Mouse (Mus musculus): Measurements from ENCODE around the gene Slc17a4. TPM values are rescaled to one million over a fixed set of nuclear protein-coding genes. Genes with fewer than 3 reads are reported as not detected.

Gene Slc17a4
- total and polyA plus RNA-seq, 3 experiments = 0.54 TPM; not detected in 2

DNA sequence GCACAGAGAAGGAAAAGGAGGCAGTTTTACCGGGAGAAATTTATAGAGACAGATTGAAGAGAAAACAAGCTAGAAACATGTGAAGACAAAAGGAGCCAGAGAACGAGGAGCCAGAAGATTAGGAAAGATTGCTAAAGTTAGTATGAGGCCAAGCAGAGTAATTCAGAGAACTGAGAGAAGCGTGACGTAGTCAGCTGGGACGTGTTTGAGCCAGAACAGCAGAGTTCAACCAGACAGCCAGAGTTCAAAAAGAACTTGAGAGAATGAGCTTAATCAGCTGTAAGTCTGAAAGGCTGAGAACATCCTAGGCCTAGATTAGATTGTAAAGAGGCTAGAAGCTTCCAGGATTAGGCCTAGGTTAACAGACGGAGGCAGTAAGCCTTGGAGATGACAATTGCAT is 25.5 kb upstream of the Slc17a4 start:
- no peak overlapping the region for H3K9ac ChIP-seq (ENCODE audit: control insufficient read depth, low read depth, low read length, poor library complexity, severe bottlenecking)
- H3K4me1 ChIP-seq (ENCODE audit: control insufficient read depth in 1 of 2, insufficient read depth in 2 of 2, low read length in 2 of 2) = no peaks in the 10 kb centered on the region
- H3K4me3 ChIP-seq (ENCODE audit: control insufficient read depth in 1 of 2, insufficient read depth in 1 of 2, low read depth in 2 of 2, low read length in 2 of 2) = no peak overlapping the region
- no peak for DNase-seq (ENCODE audit: low read depth, low spot score)
- no peaks in the 10 kb centered on the region for H3K79me2 ChIP-seq (ENCODE audit: control insufficient read depth, insufficient read depth, low read length, poor library complexity)
- TF ChIP-seq E2F4 (IDR thresholded peaks at IDR 0.05; ENCODE audit: borderline replicate concordance, low read depth, low read length) = no peak
- TF ChIP-seq TAL1 (IDR thresholded peaks at IDR 0.05; ENCODE audit: low read length) = no peak
- TF ChIP-seq ELF1 (IDR thresholded peaks at IDR 0.05; ENCODE audit: low read depth, low read length) = no peak
- TF ChIP-seq HCFC1 (IDR thresholded peaks at IDR 0.05; ENCODE audit: low read depth, low read length) = no peak
- TF ChIP-seq POLR2AphosphoS2 (IDR thresholded peaks at IDR 0.05; ENCODE audit: low read length) = no peak
- no peak for TF ChIP-seq TCF12 (IDR thresholded peaks at IDR 0.05; ENCODE audit: low read depth, low read length)
- TF ChIP-seq TBP (IDR thresholded peaks at IDR 0.05; ENCODE audit: low read depth, low read length) = no peak
- no peak for TF ChIP-seq USF2 (IDR thresholded peaks at IDR 0.05; ENCODE audit: borderline replicate concordance in 1 of 2, insufficient read depth in 1 of 2, low read depth in 1 of 2, low read length in 2 of 2)
- TF ChIP-seq POLR2A (IDR thresholded peaks at IDR 0.05; ENCODE audit: control insufficient read depth in 1 of 2, insufficient read depth in 1 of 2, low read depth in 1 of 2, low read length in 2 of 2, poor library complexity in 1 of 2) = no peak
- TF ChIP-seq NRF1 (IDR thresholded peaks at IDR 0.05; ENCODE audit: insufficient read depth, low read depth, low read length, poor library complexity, severe bottlenecking) = no peak
- TF ChIP-seq MXI1 (IDR thresholded peaks at IDR 0.05; ENCODE audit: low read depth, low read length) = no peak
- no peak for TF ChIP-seq ZKSCAN1 (IDR thresholded peaks at IDR 0.05; ENCODE audit: low read depth, low read length)
- no peak overlapping the region for H3K27ac ChIP-seq (ENCODE audit: control insufficient read depth, low read depth, low read length)
- H3K27me3 ChIP-seq (ENCODE audit: control insufficient read depth in 1 of 2, insufficient read depth in 2 of 2, low read length in 2 of 2) = peaks cover 2 to 14% of the 10 kb centered on the region in 2 experiments
- no peaks in the 10 kb centered on the region for H3K36me3 ChIP-seq (ENCODE audit: control insufficient read depth in 1 of 2, insufficient read depth in 2 of 2, low read length in 2 of 2)
- no peaks in the 10 kb centered on the region for H3K9me3 ChIP-seq (replicated peaks; ENCODE audit: insufficient read depth, low read length)

DNA sequence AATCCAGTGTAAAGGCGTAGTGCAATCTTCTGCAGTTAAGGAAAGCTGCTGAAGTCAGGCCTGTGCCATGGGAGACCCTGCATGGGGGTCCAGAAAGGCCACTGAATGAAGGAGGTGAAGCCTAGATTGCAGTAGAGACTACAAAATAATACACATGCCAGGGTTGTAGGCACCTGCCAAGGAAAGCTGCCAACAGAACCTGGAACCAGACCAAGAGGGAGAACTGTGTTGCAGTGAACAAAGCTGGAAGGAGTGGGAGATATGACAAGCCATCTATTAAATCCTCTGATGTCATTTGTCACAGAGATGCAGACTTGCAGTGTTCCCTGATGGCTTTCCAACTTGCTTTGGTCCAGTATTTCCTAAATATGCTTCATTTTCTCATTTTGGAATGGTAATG is 23.9 kb upstream of the Slc17a4 start:
- TF ChIP-seq BHLHE40 (IDR thresholded peaks at IDR 0.05; ENCODE audit: borderline replicate concordance, low read depth, low read length) = no peak
- TF ChIP-seq MYC (IDR thresholded peaks at IDR 0.05; ENCODE audit: low read depth, low read length) = no peak
- TF ChIP-seq POLR2AphosphoS5 (IDR thresholded peaks at IDR 0.05; ENCODE audit: borderline replicate concordance, low read depth, low read length) = no peak
- TF ChIP-seq CHD1 (IDR thresholded peaks at IDR 0.05; ENCODE audit: low read depth, low read length) = no peak
- no peak for TF ChIP-seq ZMIZ1 (IDR thresholded peaks at IDR 0.05; ENCODE audit: low read depth, low read length)

More for the DNA sequence above, 23.9 kb upstream of the Slc17a4 start:
- Histone ChIP-seq H3K36me3 (ENCODE audit: control insufficient read depth in 1 of 2, insufficient read depth in 2 of 2, low read length in 2 of 2) (no peaks in the 10 kb centered on the region), H3K9me3 (replicated peaks; ENCODE audit: insufficient read depth, low read length) (no peaks in the 10 kb centered on the region), H3K27me3 (ENCODE audit: control insufficient read depth in 1 of 2, insufficient read depth in 2 of 2, low read length in 2 of 2) (peaks cover 2 to 15% of the 10 kb centered on the region in 2 experiments), H3K4me1 (ENCODE audit: control insufficient read depth in 1 of 2, insufficient read depth in 2 of 2, low read length in 2 of 2) (no peaks in the 10 kb centered on the region), H3K4me3 (ENCODE audit: control insufficient read depth in 1 of 2, insufficient read depth in 1 of 2, low read depth in 2 of 2, low read length in 2 of 2) (no peak overlapping the region), H3K9ac (ENCODE audit: control insufficient read depth, low read depth, low read length, poor library complexity, severe bottlenecking) (no peak overlapping the region), H3K79me2 (ENCODE audit: control insufficient read depth, insufficient read depth, low read length, poor library complexity) (no peaks in the 10 kb centered on the region), H3K27ac (ENCODE audit: control insufficient read depth, low read depth, low read length) (no peak overlapping the region)
- no peak for DNase-seq (ENCODE audit: low read depth, low spot score)

All from MEL (cell line).